Mouse (Mus musculus) right cerebral cortex, postnatal 25 days (tissue): Measurements from ENCODE around the gene Bloc1s1.
A peak's percentile ranks its signal among the peaks of the same experiment; 100 is the strongest.

Experiments used
- DNase-seq: peaks from one replicate; pipeline ENCODE4 v3.0.0; 2022

Gene Bloc1s1

GRCm38 (mm10) chr10:128902409-128902988, 21.3 kb downstream of the Bloc1s1 start:
- DNase-seq = no peak

DNA sequence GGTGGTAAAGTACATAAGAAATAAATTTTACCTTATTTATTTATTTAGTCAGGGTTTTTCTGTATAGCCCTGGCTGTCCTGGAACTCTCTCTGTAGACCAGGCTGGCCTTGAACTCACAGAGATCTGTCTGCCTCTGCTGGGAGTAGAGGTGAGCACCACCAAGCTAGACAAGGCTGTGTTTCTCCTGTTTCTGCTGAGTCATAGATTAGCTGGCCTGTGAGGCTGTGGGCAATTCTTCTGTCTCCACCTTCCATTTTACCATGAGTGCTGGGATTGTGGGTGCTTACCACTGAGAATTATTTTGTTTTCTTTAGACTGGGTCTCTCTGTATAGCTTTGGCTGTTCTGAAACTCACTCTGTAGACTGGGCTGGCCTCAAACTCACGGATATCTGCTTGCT, 22.4 kb downstream of the Bloc1s1 start:
- no peak for DNase-seq

DNA sequence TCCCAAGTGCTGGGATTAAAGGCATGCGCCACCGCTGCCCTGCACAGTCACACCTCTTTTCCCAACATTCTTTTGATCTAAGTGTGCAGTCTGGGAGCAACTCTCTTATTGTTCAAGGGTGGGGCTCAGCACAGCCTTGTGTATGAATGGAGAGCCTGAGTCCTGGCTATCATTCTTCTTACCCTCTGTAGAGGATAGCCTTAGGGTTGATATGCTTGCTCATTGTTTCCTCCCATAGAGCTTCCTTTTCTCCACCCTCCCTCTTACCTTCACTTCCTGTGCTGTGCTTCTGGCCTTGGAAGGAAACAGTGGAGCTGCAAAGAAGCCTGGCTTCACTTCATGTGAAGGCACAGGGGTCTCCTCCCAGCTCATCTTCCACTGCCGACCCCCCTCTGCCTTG, 23.1 kb downstream of the Bloc1s1 start, which contains the start of gene Cd63:
TSS of gene Cd63 (plus strand) at position 292 of the 400 bp plus-strand sequence.
- DNase-seq = no peak

- no peak for DNase-seq
These were observed 23.9 kb downstream of the Bloc1s1 start for GRCm38 (mm10) chr10:128899759-128900490.

DNA sequence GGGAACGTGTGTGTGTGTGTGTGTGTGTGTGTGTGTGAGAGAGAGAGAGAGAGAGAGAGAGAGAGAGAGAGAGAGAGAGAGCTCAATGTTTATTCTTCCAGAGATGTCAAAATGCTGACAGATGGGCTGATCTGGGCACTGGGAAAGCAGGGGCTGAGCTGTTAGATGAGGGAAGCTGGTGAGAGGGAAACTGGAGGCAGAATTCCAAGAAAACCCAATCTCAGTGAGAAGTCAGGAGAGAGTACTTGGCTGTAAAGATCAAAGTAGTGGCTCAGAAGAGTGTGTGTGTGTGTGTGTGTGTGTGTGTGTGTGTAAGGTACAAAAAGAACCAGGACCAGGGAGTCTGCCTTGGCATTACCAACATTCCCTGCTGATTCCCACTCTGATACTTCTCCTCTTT, 26.3 kb downstream of the Bloc1s1 start:
- no peak for DNase-seq

DNA sequence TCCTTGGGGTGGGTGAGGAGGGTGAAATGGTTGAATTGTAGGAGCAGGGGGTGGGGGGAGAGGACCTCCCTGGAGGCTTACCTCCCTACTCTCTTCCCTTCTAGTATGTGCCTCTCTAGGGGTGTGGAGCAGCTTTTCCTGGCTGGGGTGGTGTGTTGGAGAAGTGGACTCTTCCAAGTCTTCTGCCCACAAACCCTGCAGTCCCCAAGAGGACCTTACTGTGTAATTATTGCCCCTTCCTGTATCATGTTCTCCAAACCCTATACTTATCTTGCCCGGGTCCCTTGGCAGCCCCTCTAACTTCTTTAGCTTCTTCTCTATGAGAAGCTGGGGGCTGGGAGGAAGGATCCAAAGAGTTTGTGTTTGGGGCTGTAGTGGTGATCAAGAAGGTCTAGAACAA, 27.0 kb downstream of the Bloc1s1 start:
- no peak for DNase-seq

DNA sequence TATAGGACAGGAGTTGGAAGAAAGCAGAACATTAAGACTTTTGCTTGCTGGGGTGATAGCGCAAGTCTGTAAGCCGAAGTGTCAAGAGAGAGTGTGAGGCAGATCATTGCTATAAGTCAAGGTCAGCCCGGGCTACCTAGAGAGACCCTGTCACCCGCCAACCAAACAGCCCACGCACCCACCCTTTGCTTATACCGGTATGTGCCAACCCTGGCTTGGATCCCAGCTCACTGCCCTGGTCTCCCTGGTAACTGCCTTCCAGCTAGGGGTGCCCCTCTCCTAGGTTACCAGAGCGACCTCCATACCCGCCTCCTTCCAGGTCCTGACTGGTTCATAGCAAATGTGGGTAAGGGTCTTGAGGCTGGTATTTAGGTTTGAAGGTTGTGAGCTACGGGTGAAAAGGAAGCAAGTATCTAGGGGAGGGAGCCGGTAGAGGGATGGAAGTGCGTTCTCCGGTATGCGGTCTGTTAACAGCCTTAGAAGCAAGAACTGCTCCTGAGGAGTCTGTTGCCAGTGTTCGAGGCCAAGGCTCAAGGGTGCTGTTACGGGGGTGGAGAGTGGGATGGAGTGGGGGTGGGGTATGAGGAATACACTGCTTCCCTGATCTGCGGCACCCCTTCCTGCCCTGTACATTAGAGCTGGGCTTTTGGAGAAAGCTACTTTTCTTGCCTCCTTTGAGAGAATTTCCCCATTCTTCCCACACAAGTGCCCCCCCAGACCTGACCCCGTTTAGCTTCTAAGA, 27.7 kb downstream of the Bloc1s1 start:
- no peak for DNase-seq

GRCm38 (mm10) chr10:128895437-128895836, 28.4 kb downstream of the Bloc1s1 start:
- DNase-seq = peak; percentile 57

- DNase-seq = no peak
These were observed 31.6 kb downstream of the Bloc1s1 start for GRCm38 (mm10) chr10:128892246-128892645.

DNA sequence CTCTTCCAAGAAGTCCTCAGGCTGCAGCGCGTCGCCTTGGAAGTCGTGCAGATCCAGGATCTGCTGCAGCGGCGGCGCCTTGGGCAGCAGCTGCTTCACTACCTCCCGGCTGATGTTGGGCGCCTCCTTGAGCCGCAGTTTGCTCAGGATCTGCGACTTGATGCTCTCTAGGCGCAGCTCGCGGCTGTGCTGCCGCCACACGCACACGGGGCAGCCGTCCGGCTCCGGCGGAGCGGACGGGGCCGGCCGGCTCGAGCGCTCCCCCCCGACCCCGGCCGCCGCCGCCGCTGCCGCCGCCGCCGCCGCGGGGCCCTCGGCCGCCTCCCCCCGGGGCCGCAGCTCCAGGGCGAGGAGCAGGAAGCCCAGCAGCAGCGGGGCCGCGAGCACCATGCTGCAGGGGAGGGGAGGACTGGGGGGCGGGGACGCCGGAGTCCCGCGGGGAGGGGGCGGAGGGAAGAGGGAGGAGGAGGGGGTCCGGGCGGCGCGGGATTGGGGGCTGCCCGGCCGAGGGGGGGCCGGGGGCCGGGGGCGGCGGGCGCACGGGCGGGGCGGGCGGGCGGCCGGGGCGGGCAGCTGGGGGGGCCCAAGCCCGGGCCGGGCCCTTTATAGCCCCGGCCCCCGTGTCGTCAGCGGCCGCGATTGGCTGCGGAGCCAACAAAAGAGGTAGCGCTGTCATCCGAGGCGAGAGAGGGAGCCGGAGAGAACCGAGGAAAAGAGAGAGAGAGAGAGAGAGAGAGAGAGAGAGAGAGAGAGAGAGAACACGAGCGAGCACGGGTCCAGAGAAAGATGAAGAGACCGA, 32.3 kb downstream of the Bloc1s1 start, which contains the start of gene Gdf11:
TSS of gene Gdf11 (minus strand) at position 423 of the 799 bp plus-strand sequence.
- peak; percentile 49 for DNase-seq

GRCm38 (mm10) chr10:128890383-128891295, 33.2 kb downstream of the Bloc1s1 start:
- DNase-seq = no peak

- no peak for DNase-seq
These were observed 34.0 kb downstream of the Bloc1s1 start for GRCm38 (mm10) chr10:128889846-128890245.

DNA sequence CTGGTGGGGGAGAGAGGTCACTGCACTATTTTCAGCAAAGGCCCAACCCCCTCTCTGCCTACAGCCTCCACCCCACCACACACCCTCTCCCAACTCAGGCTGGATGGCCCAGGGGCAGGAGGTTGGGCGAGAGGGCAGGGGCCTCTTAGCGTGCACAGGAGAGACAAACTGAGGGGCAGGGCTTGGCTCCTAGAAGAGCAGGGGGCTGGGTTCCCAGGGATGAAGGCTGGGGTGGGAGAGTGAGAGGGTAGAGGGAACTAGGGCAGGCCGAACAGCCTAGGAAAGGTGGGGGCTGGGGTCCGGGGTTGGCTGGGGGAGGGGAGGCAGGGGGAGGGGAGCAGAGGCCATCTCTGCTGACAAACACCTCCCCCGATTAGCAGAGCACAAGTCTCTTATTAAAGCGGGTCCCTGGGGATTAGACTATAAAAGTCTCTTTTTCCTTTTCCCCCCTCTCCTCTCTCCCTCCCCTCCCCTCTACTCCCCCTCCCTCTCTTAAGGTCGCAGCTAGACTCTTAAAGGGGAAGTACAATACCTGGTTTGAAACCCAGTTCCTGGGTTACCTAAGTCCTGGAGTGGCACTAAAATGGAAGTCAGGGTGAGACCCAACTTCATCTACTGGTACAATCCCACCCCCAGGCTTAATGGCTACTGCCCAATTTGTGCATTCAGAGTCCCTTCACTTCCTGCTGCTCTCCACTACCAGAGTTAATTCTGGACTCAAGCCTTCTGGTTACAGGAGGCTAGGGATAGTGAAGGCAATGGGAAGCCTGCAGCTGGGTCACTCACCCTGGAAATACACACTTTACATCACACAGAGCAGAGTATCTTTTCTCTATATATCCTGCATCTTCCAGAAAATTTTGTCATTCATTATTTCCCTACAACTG, 34.7 kb downstream of the Bloc1s1 start:
- DNase-seq = no peak

DNA sequence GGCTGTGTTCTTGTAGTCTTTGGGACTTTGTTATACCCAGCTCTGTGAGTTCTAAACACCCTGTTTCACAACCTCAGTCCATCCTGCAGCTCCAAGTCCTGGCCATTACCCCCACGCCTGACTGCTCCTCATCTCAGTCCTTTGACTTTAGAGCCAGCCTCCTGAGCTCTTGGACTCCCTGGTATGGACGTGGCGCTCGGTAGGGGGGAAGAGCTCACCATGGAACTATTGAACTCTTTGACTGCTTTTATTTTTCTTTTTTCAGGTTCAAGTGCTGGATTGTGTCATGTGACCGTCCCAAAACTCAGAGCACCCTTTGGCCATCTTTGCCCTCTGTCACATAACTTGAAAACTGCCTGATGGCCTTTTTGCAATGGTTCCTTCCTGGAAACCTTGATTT, 41.8 kb downstream of the Bloc1s1 start:
- no peak for DNase-seq

DNA sequence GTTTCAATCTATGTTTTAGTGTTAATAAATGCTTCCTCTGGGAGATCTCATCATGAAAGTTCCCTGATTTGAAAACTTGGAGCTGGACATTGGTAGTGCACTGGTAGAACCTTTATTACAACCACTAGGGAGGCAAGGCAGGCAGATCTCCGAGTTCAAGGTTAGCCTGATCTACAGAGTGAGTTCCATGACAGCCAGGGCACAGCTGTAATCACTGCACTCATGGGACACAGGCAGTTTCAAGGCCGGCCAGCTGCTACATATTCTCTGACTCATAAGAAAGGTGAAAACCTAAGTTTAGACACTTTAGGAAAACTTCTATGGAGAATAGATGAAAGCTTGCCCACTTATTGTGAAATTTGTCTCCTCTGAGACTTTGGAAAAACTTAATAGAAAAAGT, 45.0 kb downstream of the Bloc1s1 start:
- no peak for DNase-seq

GRCm38 (mm10) chr10:128878291-128878690, 45.5 kb downstream of the Bloc1s1 start:
- no peak for DNase-seq

DNA sequence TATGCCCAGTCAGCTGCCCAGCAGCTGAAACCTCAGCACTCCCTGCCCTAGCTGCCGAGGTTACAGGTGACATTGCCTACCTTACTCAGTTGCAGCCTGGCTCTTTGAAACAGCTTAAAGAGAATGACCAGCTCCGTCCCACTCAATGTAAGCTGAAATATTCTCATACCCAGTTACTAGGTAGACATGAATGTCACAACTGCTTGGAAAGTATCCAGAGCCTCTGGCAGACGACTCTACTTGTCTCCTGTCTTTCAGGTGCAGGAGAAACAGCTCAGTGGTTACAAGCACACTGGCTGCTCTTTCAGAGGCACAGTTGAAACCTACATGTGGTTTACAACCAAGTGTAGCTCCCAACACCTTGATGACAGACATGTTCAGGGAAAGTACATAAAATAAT, 53.5 kb downstream of the Bloc1s1 start:
- no peak for DNase-seq
